Mouse (Mus musculus) thymus, adult 2 months (tissue): ENCODE measurements around the gene Tex29. TPM values are rescaled to one million over a fixed set of nuclear protein-coding genes. Genes with fewer than 3 reads are reported as not detected.

Experiments used
- DNase-seq: peaks from one replicate; pipeline ENCODE4 v3.0.0; 2021
- H3K27ac ChIP-seq: fragments of 200-500 bp; 2 replicates; pipeline ENCODE4 v1.5.1; 2012; ENCODE audit warnings: low read length, control low read depth; ENCODE audit not compliant: control insufficient read depth, insufficient read depth
- H3K27me3 ChIP-seq: fragments of 200-500 bp; 2 replicates; pipeline ENCODE4 v1.6.1; 2012; ENCODE audit warnings: mild to moderate bottlenecking, low read length, moderate library complexity, mixed read lengths; ENCODE audit not compliant: control insufficient read depth, insufficient read depth
- H3K36me3 ChIP-seq: fragments of 200-500 bp; 2 replicates; pipeline ENCODE4 v1.6.1; 2012; ENCODE audit warnings: mild to moderate bottlenecking, low read length, moderate library complexity; ENCODE audit not compliant: control insufficient read depth, insufficient read depth
- H3K4me1 ChIP-seq: fragments of 200-500 bp; replicated peaks from 2 replicates; pipeline ENCODE4 v1.6.1; 2012; ENCODE audit warnings: low read length; ENCODE audit not compliant: control insufficient read depth, insufficient read depth
- H3K4me3 ChIP-seq: fragments of 200-500 bp; 2 replicates; pipeline ENCODE4 v1.5.1; 2012; ENCODE audit warnings: mild to moderate bottlenecking, low read length, control low read depth, moderate library complexity; ENCODE audit not compliant: control insufficient read depth, insufficient read depth
- CTCF ChIP-seq: fragments of 200-500 bp; IDR thresholded peaks from 2 replicates; pipeline ENCODE4 v1.5.1; 2012; ENCODE audit warnings: mild to moderate bottlenecking, control low read depth, low read length, moderate library complexity, borderline replicate concordance; ENCODE audit not compliant: control insufficient read depth, poor library complexity, insufficient read depth; ENCODE audit errors: extremely low read depth
- POLR2A ChIP-seq: fragments of 200-500 bp; IDR thresholded peaks from 2 replicates; pipeline ENCODE4 v1.6.1; 2012; ENCODE audit warnings: mild to moderate bottlenecking, low read length, control low read depth, moderate library complexity; ENCODE audit not compliant: control insufficient read depth, poor library complexity, insufficient read depth; ENCODE audit errors: extremely low read depth
- WGBS: fragments of 180-500 bp; shearing (Covaris S2); methylation state at CpG from one replicate; pipeline ENCODE4 v1.1.7; 2018; 5-methylcytosine and 5-hydroxymethylcytosine counted together
- polyA plus RNA-seq: library from polyadenylated mRNA; depleted of rRNA; stranded (reverse); fragments of >200 nt; gene quantifications from 2 replicates; pipeline ENCODE4 v1.2.3, GENCODE M21; 2012

The Tex29 gene
- polyA plus RNA-seq, 1 experiment = not detected

- WGBS = 91% methylated on average over 3 of the region's 3 CpGs
- H3K4me1 ChIP-seq = no peaks in the 10 kb centered on the region
- TF ChIP-seq CTCF (no peak), POLR2A (no peak)
Observed at GRCm38 (mm10) chr8:11884646-11885045, 44.4 kb downstream of the Tex29 start.

GRCm38 (mm10) chr8:11885881-11886699 lies 45.8 kb downstream of the Tex29 start:
- no peak for DNase-seq
- 81% methylated on average over 12 of the region's 12 CpGs for WGBS
- Histone ChIP-seq H3K4me1 (no peaks in the 10 kb centered on the region), H3K27ac (no peak overlapping the region), H3K4me3 (no peak overlapping the region), H3K27me3 (no peaks in the 10 kb centered on the region), H3K36me3 (no peaks in the 10 kb centered on the region)
- TF ChIP-seq CTCF (no peak), POLR2A (no peak)

More at GRCm38 (mm10) chr8:11884646-11885045, 44.4 kb downstream of the Tex29 start:
- no peak overlapping the region for H3K4me3 ChIP-seq
- H3K36me3 ChIP-seq = no peaks in the 10 kb centered on the region
- H3K27me3 ChIP-seq = no peaks in the 10 kb centered on the region
- DNase-seq = no peak
- no peak overlapping the region for H3K27ac ChIP-seq

GRCm38 (mm10) chr8:11886824-11887223 lies 46.5 kb downstream of the Tex29 start:
- DNase-seq = no peak
- WGBS = 95% methylated on average over 2 of the region's 2 CpGs
- Histone ChIP-seq H3K4me1 (no peaks in the 10 kb centered on the region), H3K27ac (no peak overlapping the region), H3K4me3 (no peak overlapping the region), H3K36me3 (no peaks in the 10 kb centered on the region), H3K27me3 (no peaks in the 10 kb centered on the region)
- TF ChIP-seq CTCF (no peak), POLR2A (no peak)

GRCm38 (mm10) chr8:11889156-11890018 lies 49.1 kb downstream of the Tex29 start:
- TF ChIP-seq POLR2A (no peak), CTCF (no peak)
- Histone ChIP-seq H3K27ac (no peak overlapping the region), H3K36me3 (no peaks in the 10 kb centered on the region), H3K4me3 (no peak overlapping the region), H3K27me3 (no peaks in the 10 kb centered on the region), H3K4me1 (no peaks in the 10 kb centered on the region)
- DNase-seq = no peak
- 45% methylated on average over 7 of the region's 7 CpGs for WGBS

GRCm38 (mm10) chr8:11892756-11893155 lies 52.5 kb downstream of the Tex29 start:
- no peak for DNase-seq
- no peak overlapping the region for H3K27ac ChIP-seq
- no peaks in the 10 kb centered on the region for H3K27me3 ChIP-seq
- TF ChIP-seq POLR2A = no peak
- no peak for TF ChIP-seq CTCF
- no peaks in the 10 kb centered on the region for H3K4me1 ChIP-seq
- 90% methylated on average over 2 of the region's 2 CpGs for WGBS
- no peaks in the 10 kb centered on the region for H3K36me3 ChIP-seq
- no peak overlapping the region for H3K4me3 ChIP-seq

GRCm38 (mm10) chr8:11896022-11896662 lies 55.9 kb downstream of the Tex29 start:
- DNase-seq = no peak
- no peak overlapping the region for H3K4me3 ChIP-seq
- H3K4me1 ChIP-seq = no peaks in the 10 kb centered on the region
- no peaks in the 10 kb centered on the region for H3K27me3 ChIP-seq
- TF ChIP-seq POLR2A (no peak), CTCF (no peak)
- H3K27ac ChIP-seq = no peak overlapping the region
- H3K36me3 ChIP-seq = no peaks in the 10 kb centered on the region
- 92% methylated on average over 13 of the region's 13 CpGs for WGBS
